Mouse (Mus musculus) CD8-positive naive resting alpha-beta T cell, adult 2 months (primary cell): ENCODE data around the gene Ccdc33.

Experiments
- DNase-seq, 2 experiments: peaks; one replicate each; pipeline ENCODE4 v3.0.0; 2022; ENCODE audit warnings: low read depth in 2 of 2, low spot score in 2 of 2

Ccdc33 gene

DNA sequence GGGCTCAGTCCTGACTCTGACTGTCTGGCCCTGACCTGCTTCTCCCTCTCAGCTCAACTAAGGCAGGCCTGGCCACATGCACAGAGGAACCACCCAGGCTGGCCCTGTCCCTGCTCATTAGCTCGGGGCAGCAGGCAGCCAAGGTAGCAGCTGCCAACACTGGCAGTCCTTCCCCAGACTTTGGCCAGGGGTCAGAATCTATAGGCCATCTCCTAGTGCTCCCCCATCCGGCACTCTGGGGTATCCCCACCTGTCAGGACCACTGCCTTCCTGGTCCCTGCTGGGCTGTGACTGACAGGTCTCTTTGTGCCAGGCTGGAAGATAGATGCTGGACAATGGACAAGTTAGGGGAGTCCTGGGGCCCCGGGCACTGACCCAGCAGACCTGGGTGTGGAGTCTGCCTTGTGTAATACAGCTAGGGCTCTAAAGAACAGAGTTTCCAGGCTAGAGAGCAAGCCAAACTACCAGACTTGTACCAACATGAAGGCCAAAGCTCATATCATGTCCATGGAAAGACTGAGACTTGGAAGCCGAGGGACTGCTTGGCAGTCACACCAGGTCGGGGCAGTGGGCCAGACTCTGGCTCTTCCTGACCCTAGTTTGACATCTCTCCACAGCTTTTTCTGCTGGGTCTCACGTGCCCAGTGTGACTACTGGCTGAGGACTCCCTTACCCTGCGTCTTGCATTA is 25.9 kb downstream of the Ccdc33 start:
- no peak for DNase-seq

DNA sequence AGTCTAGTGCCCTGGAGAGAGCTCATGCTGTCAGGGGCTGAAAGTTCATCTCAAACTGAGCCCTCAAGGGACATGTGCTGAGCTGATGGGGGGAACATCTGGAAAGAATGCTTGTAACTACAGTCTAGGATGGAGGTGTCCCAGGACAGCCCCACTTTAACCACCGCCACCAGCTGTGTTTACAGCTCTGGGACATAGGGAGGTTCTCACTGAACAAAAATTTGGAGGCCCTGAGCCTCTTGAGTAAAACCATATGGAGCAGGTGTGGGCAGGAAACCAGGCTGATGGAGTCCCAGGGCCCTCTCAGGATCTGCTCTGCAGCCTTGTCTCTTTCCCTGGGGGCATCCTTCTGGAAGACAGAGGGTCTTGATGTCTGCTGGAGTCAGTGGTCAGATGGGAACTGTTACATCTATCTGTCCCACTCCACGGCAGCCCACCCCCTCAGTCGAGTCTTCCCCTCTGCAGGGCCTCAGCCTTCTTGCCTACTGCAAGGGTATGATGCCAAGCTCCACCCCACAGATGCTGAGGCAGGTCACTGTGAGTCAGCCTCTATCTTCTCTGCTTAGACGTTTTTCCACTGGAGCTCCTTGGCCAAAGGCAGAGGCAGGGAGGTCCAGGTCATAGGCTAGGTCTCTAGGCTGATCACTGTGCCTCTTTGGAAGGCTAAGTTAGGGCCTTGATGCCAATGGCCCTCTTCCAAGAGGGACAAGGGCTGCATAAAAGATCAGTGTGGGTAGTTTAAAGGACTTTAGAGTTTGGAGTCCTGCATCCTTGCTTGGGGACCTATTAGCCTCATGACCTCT is 26.8 kb downstream of the Ccdc33 start:
- no peak for DNase-seq

DNA sequence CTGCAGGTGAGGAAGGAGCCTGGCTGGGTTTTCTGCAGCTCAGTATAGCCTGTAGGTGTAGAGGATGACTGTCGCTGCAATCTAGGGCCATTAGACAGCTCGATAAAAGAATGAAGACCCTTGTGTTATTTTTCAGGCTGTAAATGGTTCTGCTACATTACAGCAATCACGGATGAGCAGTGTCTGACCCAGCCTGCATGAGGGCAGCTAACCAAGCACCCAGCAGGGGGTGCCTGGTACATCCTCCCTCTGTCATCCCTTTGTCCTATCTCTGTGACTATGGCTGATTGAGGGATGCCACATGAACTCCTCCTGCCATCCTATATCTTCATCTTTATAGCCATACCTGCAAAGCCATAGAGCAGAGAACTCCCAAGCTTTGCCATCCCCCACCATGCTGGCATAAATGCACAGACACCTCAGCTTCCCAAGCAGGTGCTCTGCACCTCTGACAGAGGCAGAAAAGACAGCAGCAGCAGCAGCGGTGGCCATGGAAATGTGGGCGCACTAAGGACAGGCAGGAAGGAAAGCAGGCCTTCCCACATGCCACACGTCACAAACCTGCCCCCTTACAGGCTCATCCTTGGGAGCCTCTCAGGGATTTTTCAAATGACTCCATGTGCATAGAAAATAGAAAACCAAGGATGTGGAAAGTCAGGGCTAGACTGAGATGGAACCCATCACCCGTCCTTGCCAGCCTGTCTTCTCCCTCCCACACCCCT is 31.2 kb downstream of the Ccdc33 start:
- DNase-seq, result no peak

DNA sequence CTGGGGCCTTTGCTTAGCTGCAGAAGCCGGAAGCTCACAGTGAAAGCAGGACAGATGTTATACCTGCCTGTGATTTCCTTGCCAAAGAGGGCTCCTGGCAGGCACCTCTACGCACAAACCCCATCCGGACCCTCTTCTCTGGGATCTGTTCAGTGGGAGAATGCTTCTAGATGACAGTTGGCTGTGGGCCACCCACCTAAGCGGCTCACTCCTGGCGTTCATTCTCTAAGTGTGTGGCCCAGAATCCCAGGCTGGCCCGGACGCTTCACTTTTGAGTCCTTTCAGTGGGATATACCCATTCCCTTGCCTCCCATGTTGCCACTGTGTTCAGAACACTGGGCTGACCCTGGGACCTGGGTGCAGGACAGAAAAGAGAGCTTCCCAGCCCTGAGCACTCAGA is 31.8 kb downstream of the Ccdc33 start:
- DNase-seq, result no peak

DNA sequence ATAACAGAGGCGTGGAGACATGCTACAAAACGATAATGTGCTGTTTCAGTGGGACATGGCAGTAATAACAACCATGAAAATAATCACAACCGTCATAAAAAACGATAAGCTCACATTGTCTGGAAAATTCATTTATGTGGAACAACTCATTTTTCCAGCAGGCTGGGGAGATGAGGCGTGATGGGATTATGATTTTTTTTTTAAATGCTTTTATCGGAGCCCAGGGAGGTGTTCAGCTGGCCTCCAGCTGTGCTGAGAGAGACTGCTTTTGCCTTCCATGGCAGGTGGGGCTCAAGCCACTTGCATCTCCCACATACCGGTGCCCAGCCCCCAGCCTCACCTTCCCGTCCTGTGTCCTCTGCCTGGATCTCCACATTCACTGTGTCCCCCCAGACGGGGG is 32.4 kb downstream of the Ccdc33 start:
- no peak for DNase-seq

DNA sequence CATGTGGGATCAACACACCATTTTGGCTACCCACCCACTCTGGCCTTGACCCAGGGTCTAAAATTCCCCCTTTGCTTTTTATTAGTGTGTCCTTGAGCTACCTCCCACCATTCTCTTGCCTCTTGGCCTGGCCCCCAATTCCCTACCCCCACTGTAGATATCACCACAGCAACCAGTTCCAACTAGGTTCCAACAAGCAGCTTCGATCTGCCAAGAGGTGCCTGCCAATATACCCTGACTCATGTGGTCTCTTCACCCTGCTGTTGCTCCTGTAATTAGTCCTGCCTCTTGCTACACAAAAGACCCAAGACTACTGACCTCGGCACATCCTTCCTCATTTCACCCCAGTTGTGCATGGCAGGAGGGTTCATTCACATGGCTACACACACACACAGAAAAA is 33.5 kb downstream of the Ccdc33 start:
- DNase-seq, result no peak

DNA sequence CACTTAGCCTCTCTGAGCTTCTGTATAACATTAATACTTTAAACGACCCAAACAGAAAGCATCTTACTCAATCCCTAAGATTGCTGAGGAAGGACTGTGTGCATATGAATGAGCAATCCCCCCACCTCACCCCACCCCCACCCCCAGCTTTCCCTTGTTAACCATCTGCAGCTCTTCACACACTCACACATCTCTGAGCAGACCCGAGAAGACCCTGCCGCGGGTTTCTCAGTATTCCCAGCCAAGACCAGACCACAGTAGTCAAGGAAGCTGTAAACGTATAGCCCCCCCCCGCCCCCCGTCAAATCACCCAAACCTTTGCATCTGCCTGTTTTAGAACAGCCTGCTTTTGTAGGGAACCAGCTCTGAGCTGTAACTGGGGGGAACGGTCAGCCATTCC is 34.0 kb downstream of the Ccdc33 start:
- DNase-seq, result no peak

DNA sequence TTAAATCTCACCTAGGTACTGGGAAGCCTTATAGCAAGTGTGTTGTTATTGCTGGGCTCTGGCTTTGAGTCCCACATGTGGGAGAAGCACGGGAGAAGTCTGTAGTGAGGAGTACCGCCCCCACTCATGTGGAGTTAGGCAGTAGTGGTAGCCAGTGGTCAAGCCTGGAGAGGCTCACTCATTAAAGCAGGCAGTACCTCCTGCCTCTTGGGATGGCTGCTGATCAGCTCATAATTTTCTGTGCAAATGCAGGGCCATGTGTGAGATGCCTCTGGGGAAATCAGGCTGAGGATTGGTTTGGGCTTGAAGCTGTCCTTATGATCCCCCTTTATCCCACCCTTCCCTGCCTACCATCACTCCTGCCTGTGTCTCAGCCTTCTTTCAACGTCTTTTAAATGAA is 44.1 kb downstream of the Ccdc33 start:
- no peak for DNase-seq

DNA sequence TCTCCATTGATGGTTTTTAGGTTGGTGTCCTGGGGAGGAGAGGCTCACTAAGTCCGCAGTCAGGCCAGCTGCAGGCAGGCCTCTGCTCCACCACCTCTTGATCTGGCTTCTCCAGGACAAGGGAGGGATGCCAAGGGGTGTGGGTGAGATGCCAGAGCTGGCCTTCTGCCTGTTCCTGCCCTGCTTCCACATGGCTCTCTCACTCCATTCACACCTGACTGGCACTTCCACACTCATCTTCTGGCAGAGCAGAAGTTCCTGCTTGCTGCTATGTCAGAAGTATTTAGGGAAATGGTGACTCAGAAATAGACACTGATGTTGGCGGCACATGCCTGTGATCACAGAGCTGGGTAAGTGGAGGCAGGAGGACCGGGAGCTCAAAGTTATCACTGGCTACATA is 51.1 kb downstream of the Ccdc33 start:
- no peak for DNase-seq

DNA sequence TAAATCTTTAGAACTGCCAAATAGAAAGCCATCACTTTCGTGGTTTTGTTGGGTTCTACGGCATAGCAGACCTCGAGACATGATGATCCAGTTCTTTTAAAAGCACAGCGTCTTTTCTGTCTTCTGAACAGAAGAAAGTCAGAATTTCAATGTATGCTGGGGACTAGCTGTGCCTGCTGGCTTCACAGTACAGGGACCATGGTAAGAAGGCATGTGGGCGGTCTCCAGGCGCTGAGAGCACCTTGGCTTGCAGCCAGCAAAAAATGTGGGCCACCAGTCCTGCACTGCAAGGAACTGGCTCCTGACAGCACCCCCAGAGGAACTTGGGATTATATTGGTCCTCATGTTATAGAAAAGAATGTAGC is 51.9 kb downstream of the Ccdc33 start:
- no peak for DNase-seq

DNA sequence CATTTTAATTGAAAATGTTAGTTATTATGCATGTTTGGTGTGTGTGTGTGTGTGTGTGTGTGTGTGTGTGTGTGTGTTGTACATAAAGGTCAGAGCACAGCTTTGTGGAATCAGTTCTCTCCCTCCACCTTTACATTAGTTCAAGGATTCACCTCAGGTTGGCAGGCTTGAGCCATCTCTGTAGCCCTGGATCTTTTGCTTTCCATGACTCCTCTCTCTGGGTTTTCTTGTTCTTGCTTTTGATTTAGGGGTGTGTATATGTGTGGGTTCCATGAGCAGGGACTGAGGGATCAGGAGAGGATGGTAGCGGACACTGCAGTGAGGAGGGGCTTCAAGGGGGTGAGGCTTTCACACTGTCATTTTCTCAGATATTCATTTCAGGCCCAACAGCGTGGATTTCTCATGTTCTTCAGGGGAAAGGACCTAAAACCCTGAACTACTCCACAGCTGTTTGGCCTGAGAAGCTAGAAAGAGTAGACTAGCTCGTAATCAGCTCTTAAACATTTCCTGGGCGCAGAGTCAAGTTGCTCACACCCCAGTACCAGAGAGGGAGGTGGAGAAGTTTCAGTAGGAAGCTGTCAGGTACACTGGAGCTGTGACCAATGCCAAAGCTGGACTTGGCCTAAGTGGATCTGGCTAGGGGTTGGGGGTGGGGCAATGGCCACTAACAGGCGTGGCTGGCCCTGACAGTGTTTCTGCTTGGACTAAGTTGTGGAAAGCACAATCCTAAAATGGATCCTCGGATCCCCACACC is 52.5 kb downstream of the Ccdc33 start:
- no peak for DNase-seq

DNA sequence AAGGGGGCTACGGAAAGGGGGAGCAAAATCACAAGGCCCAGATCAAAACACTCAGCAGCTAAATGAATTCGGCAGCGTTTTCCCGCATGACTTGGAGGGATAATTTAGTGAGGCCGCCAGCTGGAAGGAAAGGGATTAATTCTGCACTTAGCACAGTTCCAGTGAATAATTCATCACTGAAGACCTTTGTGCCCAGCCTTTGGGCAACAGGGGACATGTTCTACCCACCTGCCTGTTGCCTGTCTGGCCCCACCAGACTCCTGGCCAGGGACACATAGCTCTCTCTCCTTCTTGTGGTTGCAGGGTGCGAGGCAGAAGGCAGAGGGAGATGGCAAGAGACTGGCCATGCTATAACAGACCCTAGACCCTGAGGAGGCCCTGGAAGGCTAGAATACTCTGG is 53.1 kb downstream of the Ccdc33 start:
- no peak for DNase-seq

DNA sequence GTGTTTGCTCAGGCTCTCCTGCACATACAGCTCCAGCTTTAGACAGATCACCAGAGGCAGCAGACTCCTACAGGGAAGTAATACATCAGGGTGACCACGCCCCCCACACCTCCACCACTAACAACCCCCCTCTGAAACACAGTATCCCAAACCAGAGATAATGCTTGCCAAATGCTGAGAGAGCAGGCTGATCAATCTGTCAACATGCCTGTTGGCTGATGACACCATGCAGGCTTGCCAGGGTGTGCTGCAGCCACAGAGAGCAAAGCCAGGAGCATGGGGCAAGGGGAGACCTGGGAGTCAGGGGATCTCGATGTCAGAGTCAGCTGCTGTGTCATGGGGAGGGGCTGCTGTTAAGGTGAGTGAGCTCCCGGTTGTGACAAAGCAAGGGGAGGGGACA is 55.1 kb downstream of the Ccdc33 start, which contains the start of gene Stra6:
Stra6 (plus strand) TSS at position 258 of the 400 bp plus-strand sequence.
- DNase-seq, result no peak

DNA sequence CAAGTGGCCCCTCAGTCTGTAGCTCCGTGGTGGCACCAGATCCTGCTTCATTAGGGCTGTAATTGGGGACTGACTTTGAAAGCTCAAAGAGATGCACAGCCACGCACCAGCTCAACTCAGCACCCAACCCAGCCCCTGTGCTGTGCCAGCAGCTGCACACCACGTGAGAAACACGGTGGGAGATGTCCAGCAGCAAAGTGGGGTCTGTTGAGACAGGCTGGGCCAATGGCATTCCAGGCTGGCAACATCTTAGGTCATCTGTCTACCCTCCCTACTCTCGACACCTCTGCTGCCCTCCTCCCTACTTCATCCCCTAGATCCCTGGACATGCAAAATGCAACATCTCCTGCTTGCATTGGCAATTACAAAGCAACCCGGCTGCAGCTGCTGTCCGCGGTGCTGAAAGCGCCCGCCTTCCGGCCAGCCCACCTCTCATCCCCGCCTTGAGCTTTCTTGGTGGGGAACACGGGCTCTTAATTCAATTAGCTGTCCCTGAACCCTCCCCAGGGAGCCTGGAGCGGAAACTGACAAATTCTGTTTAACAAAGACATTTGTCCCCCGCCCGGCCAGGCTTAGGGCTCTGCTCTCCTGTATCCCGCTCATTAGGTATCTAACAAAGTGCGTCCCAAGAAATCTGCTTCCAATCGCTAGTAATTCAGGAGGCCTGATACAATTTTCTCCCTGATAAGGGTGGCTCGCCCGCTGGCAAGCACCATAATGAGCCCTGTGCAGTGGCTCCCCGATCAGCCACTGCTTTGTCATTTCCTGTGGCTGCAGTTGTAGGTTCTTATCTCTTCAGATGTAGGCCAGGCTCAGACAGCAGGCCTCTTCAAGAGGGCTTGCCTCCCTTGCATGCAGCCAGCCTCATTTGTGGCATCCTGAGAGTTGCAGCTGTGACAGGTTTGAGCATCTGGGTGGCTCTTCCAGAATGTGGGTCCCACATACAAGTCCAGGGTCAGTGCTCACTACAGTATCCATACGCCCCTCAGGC is 57.7 kb downstream of the Ccdc33 start:
- peak in 1 of 2 experiments; percentile 11 for DNase-seq

DNA sequence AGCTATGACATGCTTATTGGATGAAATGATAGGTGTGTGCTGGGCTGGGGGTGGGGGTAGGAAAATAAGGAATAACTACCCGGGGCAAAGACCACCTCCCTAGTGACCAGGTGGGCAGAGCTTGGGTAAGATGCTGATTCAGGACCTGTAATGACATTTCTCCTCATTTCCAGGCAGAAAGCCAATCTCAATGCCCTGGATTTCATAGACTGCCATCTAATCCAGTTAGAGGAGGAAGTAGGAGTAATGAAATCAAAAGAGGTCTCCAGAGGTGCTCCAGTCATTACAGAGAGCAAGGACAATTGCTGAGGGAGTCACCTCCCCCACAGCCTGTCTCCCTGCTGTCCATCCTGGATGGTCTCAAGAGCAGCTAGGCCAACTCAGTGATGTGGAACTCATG is 58.7 kb downstream of the Ccdc33 start:
- no peak for DNase-seq

DNA sequence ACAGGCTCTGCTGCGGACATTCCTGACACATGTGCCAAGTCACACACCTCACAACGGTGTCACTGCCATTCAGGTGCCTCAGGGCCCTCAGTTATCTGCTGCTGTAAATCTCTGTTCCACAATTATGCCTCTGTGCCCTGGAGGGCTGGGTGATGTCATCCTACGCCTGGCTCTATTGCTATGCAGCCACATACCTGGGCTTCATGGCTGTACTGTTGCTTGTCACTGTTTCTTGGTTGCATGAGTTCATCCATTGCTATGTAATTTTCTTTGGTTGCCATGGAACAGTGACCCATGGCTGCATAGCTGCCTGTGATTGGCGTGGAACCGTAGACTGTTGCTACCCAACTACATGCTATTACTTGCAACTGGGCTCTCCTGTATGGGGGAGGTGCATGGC is 63.0 kb downstream of the Ccdc33 start:
- DNase-seq, result no peak

DNA sequence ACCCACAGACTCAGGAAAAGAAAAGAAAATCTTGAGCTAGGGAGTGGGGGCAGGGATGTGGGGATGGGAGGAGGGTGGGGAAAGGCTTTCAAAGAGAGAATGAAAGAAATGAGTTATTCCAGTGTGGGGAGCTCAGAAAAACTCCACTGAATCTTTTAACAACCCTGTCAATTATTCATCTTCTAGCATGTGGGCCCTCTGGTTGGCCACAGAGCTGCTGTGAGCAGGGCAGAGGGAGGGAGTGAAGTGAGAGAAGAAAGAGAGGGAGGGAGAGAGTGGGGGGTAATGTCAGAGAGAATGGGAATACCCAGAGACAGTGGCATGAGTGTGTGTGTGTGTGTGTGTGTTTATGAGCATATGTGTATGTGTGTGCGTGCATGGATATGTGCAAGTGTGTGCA is 64.6 kb downstream of the Ccdc33 start:
- no peak for DNase-seq

DNA sequence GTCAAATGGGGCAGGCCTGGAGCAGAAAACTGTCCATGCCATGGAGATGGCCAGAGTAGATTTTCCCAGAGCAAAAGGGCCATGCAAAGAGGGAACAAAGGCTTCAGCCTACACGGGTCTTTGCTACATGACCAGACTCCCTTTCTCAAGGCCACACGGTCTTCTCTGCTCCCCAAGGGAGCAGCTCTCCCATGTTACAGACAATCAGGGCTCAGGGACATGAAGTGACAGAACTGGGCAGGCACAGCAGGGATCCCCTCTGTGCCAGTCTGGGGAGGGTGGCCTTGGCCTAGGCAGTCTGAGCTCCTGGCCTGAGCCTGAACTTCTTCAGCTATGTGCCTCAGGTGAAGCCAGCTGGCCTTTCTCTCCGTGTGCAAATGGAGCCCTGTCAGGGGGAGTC is 65.1 kb downstream of the Ccdc33 start:
- no peak for DNase-seq

DNA sequence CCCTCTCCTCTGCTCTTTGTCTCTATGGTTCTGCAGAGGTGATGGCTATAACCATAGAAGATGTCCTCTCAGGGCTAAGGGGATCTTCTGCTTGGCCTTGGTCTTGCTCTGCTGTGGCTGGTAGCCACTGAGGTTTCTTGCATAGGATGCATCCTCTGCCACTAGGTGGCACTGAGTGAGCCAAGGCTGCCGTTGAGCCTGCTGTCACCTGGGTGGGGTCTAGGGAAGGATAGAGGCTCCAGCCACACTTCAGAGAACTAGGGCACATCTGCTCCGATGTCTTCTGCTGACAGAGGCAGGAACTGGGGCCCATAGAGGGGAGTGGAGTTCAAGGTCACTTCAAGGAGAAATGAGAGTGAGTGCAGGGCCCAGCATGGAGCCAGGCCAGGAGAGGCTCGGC is 65.5 kb downstream of the Ccdc33 start:
- DNase-seq, result peak; percentile 29 to 44

DNA sequence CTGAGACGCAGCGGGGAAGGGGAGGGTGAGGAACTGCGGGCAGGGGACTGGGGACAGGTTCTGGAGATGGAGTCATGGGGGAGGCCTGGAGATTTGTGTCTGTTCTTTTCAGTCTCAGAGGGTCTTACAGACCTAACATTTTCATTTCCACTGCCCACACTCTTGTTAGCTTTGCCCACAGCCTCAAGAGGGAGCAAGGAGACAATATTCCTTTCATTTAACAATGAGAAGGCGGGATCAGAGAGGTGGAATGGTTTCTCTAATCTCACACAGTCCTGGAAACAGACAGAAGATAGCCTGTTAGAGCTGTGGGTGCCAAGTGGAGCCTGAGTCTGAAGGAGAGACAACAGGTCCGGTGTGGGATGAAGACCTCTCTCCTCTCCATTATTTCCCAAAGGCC is 66.7 kb downstream of the Ccdc33 start:
- no peak for DNase-seq
